Mouse (Mus musculus) monocyte, adult 5-6 weeks (primary cell): ENCODE measurements around the gene Parp16. TPM values are rescaled to one million over a fixed set of nuclear protein-coding genes. Genes with fewer than 3 reads are reported as not detected.

ENCODE experiments used
- ATAC-seq: fragments of 153-309, 156-312 bp; replicated peaks from 2 replicates; pipeline ENCODE4 v1.8.0; 2017; ENCODE audit warnings: mild to moderate bottlenecking; ENCODE audit not compliant: low TSS enrichment, insufficient number of reproducible peaks, severe bottlenecking, poor library complexity, low FRiP score
- total RNA-seq: library from RNA; stranded (forward); fragments of 200-1000, 200-491, 200-594 nt; gene quantifications from 3 replicates; pipeline ENCODE4 v1.2.3, GENCODE M21; 2017

Gene Parp16
- total RNA-seq, 1 experiment from 2014 or later: 2.3 TPM

GRCm38 (mm10) chr9:65234734-65235133 lies 39.6 kb downstream of the Parp16 start:
- no peak for ATAC-seq

- ATAC-seq: no peak
These were observed 40.4 kb downstream of the Parp16 start for GRCm38 (mm10) chr9:65235601-65236000.

- no peak for ATAC-seq
These were observed 42.5 kb downstream of the Parp16 start for GRCm38 (mm10) chr9:65237616-65238015.

- no peak for ATAC-seq
These were observed 43.1 kb downstream of the Parp16 start for GRCm38 (mm10) chr9:65238191-65238760.

- ATAC-seq: no peak
These were observed 44.0 kb downstream of the Parp16 start for GRCm38 (mm10) chr9:65239176-65239575.

GRCm38 (mm10) chr9:65239731-65240130 lies 44.6 kb downstream of the Parp16 start:
- ATAC-seq: no peak

GRCm38 (mm10) chr9:65240587-65240986 lies 45.4 kb downstream of the Parp16 start:
- no peak for ATAC-seq

- ATAC-seq: no peak
These were observed 46.8 kb downstream of the Parp16 start for GRCm38 (mm10) chr9:65241973-65242372.

GRCm38 (mm10) chr9:65243249-65243648 lies 48.1 kb downstream of the Parp16 start:
- no peak for ATAC-seq

GRCm38 (mm10) chr9:65244036-65244806 lies 49.1 kb downstream of the Parp16 start:
- no peak for ATAC-seq

- no peak for ATAC-seq
These were observed 52.6 kb downstream of the Parp16 start for GRCm38 (mm10) chr9:65247502-65248376.

- ATAC-seq: no peak
These were observed 53.2 kb downstream of the Parp16 start for GRCm38 (mm10) chr9:65248377-65248690.

- ATAC-seq: no peak
These were observed 56.9 kb downstream of the Parp16 start for GRCm38 (mm10) chr9:65252026-65252425.

GRCm38 (mm10) chr9:65255906-65256600 lies 60.9 kb downstream of the Parp16 start:
- ATAC-seq: no peak

- ATAC-seq: no peak
These were observed 62.2 kb downstream of the Parp16 start for GRCm38 (mm10) chr9:65257218-65257910.

GRCm38 (mm10) chr9:65259366-65259765 lies 64.2 kb downstream of the Parp16 start:
- ATAC-seq: no peak

GRCm38 (mm10) chr9:65261591-65262230 lies 66.6 kb downstream of the Parp16 start:
- ATAC-seq: no peak

- ATAC-seq: no peak
These were observed 67.5 kb downstream of the Parp16 start for GRCm38 (mm10) chr9:65262641-65263120.
